ENCODE assay signal across 9 mouse cellular contexts in genomic region chr5:146299520-146299870, GRCm38 (mm10).
A peak's percentile ranks its signal among the peaks of the same experiment; 100 is the strongest.
DNase-seq lines count a peak whose midpoint lies in the region; ATAC-seq lines count a peak whose summit lies in the region.
"Had no signal": no experiment of that assay in that cellular context is flagged by ENCODE, and none has a peak within 500 bp of the region (broad histone marks: within the 10 kb centered on the region; RNA-seq: fewer than 3 reads in every experiment).

No protein-coding gene starts in this region.

- H3K36me3 ChIP-seq in kidney, embryonic 16.5 days (ENCODE audit: insufficient read depth, low read length), result peaks cover 44% of the 10 kb centered on the region
- H3K36me3 ChIP-seq in forebrain, embryonic 16.5 days (ENCODE audit: control insufficient read depth, insufficient read depth), result peaks cover 15% of the 10 kb centered on the region

- H3K27ac ChIP-seq in kidney, embryonic 16.5 days (ENCODE audit: low read length), result no peak overlapping the region
- H3K27ac ChIP-seq in forebrain, embryonic 16.5 days (ENCODE audit: low read length), result no peak overlapping the region

- H3K4me3 ChIP-seq in kidney, embryonic 16.5 days (ENCODE audit: low read length), result no peak overlapping the region
- H3K4me3 ChIP-seq in forebrain, embryonic 16.5 days (replicated peaks; ENCODE audit: low read length), result no peak overlapping the region
- H3K4me3 ChIP-seq: myocyte had no signal

- H3K4me2 ChIP-seq in kidney, embryonic 16.5 days (replicated peaks; ENCODE audit: low read depth, low read length), result no peak overlapping the region
- no peak overlapping the region for H3K4me2 ChIP-seq in forebrain, embryonic 16.5 days (ENCODE audit: low read length)

- no peak overlapping the region for H3K9ac ChIP-seq in kidney, embryonic 16.5 days (replicated peaks; ENCODE audit: low read length)
- no peak overlapping the region for H3K9ac ChIP-seq in forebrain, embryonic 16.5 days (replicated peaks; ENCODE audit: low read depth, low read length)

- WGBS in kidney, embryonic 16.5 days, result 83% methylated on average over 8 of the region's 8 CpGs
- WGBS in forebrain, embryonic 16.5 days, result 76% methylated on average over 8 of the region's 8 CpGs

- H3K27me3 ChIP-seq in kidney, embryonic 16.5 days (ENCODE audit: insufficient read depth, low read length), result no peaks in the 10 kb centered on the region
- no peaks in the 10 kb centered on the region for H3K27me3 ChIP-seq in forebrain, embryonic 16.5 days (replicated peaks; ENCODE audit: control insufficient read depth, insufficient read depth, low read length)

- 0 out of 2 replicates have a peak, but pooled peaks cover 6% of the 10 kb centered on the region for H3K4me1 ChIP-seq in kidney, embryonic 16.5 days (ENCODE audit: insufficient read depth, low read length)
- no peaks in the 10 kb centered on the region for H3K4me1 ChIP-seq in forebrain, embryonic 16.5 days (replicated peaks; ENCODE audit: control insufficient read depth, insufficient read depth, low read length)

- H3K9me3 ChIP-seq in kidney, embryonic 16.5 days (ENCODE audit: low read length), result no peaks in the 10 kb centered on the region
- H3K9me3 ChIP-seq in forebrain, embryonic 16.5 days (ENCODE audit: control insufficient read depth, low read length), result no peaks in the 10 kb centered on the region

- ATAC-seq in kidney, embryonic 16.5 days (ENCODE audit: low FRiP score, low TSS enrichment), result no peak
- ATAC-seq in neutrophil, adult 5-6 weeks (ENCODE audit: extremely low read depth, insufficient number of reproducible peaks, low FRiP score, poor library complexity, severe bottlenecking), result peak; percentile 23; the same call in 1 of the 2 replicates
- no peak for ATAC-seq in forebrain, embryonic 16.5 days

- peak; percentile 83 for DNase-seq in kidney, adult 11 months
- DNase-seq in 3134 (ENCODE audit: extremely low read depth, insufficient read length, low spot score), result peak; percentile 32
- peak; percentile 41 to 57 for DNase-seq in adrenal gland, adult 18-20 months (ENCODE audit: low spot score in 2 of 2)
- peak; percentile 50 for DNase-seq in heart, postnatal 4 days
- no peak for DNase-seq in c-Kit-positive CD71-positive TER-119-positive erythroid progenitor cells, embryonic 14.5 days (ENCODE audit: low spot score)
